Mouse (Mus musculus): Measurements from ENCODE around the gene Rpl19. TPM values are rescaled to one million over a fixed set of nuclear protein-coding genes. Genes with fewer than 3 reads are reported as not detected.
A peak's percentile ranks its signal among the peaks of the same experiment; 100 is the strongest.

Gene Rpl19
- polyA plus RNA-seq, 1 experiment from 2014 or later = 863 TPM

DNA sequence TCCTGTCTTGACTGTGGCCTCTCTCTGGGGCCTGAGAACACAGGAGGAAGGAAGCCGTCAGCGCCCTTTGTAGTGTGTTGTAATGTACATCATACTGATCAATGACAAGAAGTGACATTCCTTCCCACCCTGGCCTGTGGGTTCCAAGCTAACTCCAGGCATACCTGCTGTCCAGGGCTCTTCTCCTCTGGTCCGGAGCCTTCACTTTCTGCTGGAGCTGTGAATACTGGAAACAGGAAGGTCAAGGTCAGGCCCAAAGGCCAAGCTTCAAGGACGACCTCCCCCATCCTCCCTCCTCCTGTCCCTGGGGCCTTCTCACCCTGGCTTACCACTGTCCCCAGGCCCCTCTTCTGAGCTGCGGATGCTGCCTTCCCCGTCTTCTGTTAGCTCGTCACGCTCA lies 14.5 kb downstream of the Rpl19 start:
- Histone ChIP-seq H3K9me3 (ENCODE audit: control insufficient read depth, low read length) (no peaks in the 10 kb centered on the region), H3K36me3 (ENCODE audit: control insufficient read depth, insufficient read depth, low read length) (no peaks in the 10 kb centered on the region), H3K4me3 (ENCODE audit: low read depth, low read length) (no peak overlapping the region), H3K27me3 (ENCODE audit: control insufficient read depth, insufficient read depth, low read length) (no peaks in the 10 kb centered on the region; the same call in 1 of the 2 replicates), H3K4me1 (replicated peaks; ENCODE audit: control insufficient read depth, insufficient read depth) (peaks cover 3% of the 10 kb centered on the region; the same call in 1 of the 2 replicates), H3K27ac (replicated peaks) (no peak overlapping the region), H3K4me2 (replicated peaks; ENCODE audit: low read depth) (no peak overlapping the region), H3K9ac (ENCODE audit: low read length) (no peak overlapping the region)
- TF ChIP-seq CTCF (IDR thresholded peaks at IDR 0.05; ENCODE audit: low read depth) = no peak
- no peak for TF ChIP-seq EP300 (optimal IDR thresholded peaks at IDR 0.05)
- WGBS = 81% methylated on average over 8 of the region's 8 CpGs
- DNase-seq (ENCODE audit: low spot score) (no peak), ATAC-seq (ENCODE audit: low FRiP score, low TSS enrichment) (no peak)

DNA sequence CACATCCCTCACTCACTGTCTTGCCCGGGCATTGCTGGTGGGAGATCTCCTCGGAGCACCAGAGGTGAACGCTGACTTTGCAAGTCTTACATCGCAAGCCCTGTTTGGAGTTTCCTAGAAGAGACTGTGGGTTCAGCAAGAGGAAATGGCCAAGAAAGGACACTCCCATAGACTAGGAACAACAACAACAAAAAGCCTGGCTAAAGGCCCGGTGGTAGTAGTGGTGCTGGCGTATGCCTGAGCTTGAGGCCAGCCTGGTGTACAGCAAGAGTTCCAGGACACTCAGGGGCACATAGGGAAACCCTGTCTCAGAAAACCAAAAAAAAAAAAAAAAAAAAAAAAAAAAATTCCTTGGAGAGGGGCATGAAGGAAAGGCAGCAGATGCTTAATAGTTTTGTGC lies 16.2 kb downstream of the Rpl19 start:
- WGBS = 66% methylated on average over 6 of the region's 6 CpGs
- ATAC-seq (ENCODE audit: low FRiP score, low TSS enrichment) = no peak
- TF ChIP-seq EP300 (optimal IDR thresholded peaks at IDR 0.05) = no peak
- no peak for TF ChIP-seq CTCF (IDR thresholded peaks at IDR 0.05; ENCODE audit: low read depth)

GRCm38 (mm10) chr11:98044074-98044473 lies 17.6 kb downstream of the Rpl19 start:
- no peak overlapping the region for H3K4me2 ChIP-seq (replicated peaks; ENCODE audit: low read depth)
- TF ChIP-seq EP300 (optimal IDR thresholded peaks at IDR 0.05) (no peak), CTCF (IDR thresholded peaks at IDR 0.05; ENCODE audit: low read depth) (no peak)
- no peaks in the 10 kb centered on the region for H3K36me3 ChIP-seq (ENCODE audit: control insufficient read depth, insufficient read depth, low read length)
- no peaks in the 10 kb centered on the region for H3K4me1 ChIP-seq (replicated peaks; ENCODE audit: control insufficient read depth, insufficient read depth)
- no peaks in the 10 kb centered on the region for H3K9me3 ChIP-seq (ENCODE audit: control insufficient read depth, low read length)
- DNase-seq (ENCODE audit: low spot score) (no peak), ATAC-seq (ENCODE audit: low FRiP score, low TSS enrichment) (no peak)
- WGBS = 39% methylated on average over 5 of the region's 5 CpGs
- H3K9ac ChIP-seq (ENCODE audit: low read length) = no peak overlapping the region
- no peak overlapping the region for H3K4me3 ChIP-seq (ENCODE audit: low read depth, low read length)
- no peaks in the 10 kb centered on the region for H3K27me3 ChIP-seq (ENCODE audit: control insufficient read depth, insufficient read depth, low read length)
- H3K27ac ChIP-seq (replicated peaks) = no peak overlapping the region

More for the DNA sequence above, 16.2 kb downstream of the Rpl19 start:
- no peaks in the 10 kb centered on the region for H3K27me3 ChIP-seq (ENCODE audit: control insufficient read depth, insufficient read depth, low read length)
- H3K27ac ChIP-seq (replicated peaks) = no peak overlapping the region
- H3K4me2 ChIP-seq (replicated peaks; ENCODE audit: low read depth) = no peak overlapping the region
- no peaks in the 10 kb centered on the region for H3K4me1 ChIP-seq (replicated peaks; ENCODE audit: control insufficient read depth, insufficient read depth)
- DNase-seq (ENCODE audit: low spot score) = no peak
- H3K4me3 ChIP-seq (ENCODE audit: low read depth, low read length) = no peak overlapping the region
- H3K9ac ChIP-seq (ENCODE audit: low read length) = no peak overlapping the region
- no peaks in the 10 kb centered on the region for H3K36me3 ChIP-seq (ENCODE audit: control insufficient read depth, insufficient read depth, low read length)
- H3K9me3 ChIP-seq (ENCODE audit: control insufficient read depth, low read length) = no peaks in the 10 kb centered on the region

GRCm38 (mm10) chr11:98045596-98045995 lies 19.1 kb downstream of the Rpl19 start:
- ATAC-seq (ENCODE audit: low FRiP score, low TSS enrichment) (no peak), DNase-seq (ENCODE audit: low spot score) (no peak)
- H3K9ac ChIP-seq (ENCODE audit: low read length) = no peak overlapping the region
- 65% methylated on average over 4 of the region's 4 CpGs for WGBS
- no peaks in the 10 kb centered on the region for H3K27me3 ChIP-seq (ENCODE audit: control insufficient read depth, insufficient read depth, low read length)
- no peak overlapping the region for H3K4me3 ChIP-seq (ENCODE audit: low read depth, low read length)
- no peak overlapping the region for H3K27ac ChIP-seq (replicated peaks)
- TF ChIP-seq CTCF (IDR thresholded peaks at IDR 0.05; ENCODE audit: low read depth) (peak; percentile 33), EP300 (optimal IDR thresholded peaks at IDR 0.05) (no peak)
- no peaks in the 10 kb centered on the region for H3K36me3 ChIP-seq (ENCODE audit: control insufficient read depth, insufficient read depth, low read length)
- H3K9me3 ChIP-seq (ENCODE audit: control insufficient read depth, low read length) = no peaks in the 10 kb centered on the region
- no peak overlapping the region for H3K4me2 ChIP-seq (replicated peaks; ENCODE audit: low read depth)
- no peaks in the 10 kb centered on the region for H3K4me1 ChIP-seq (replicated peaks; ENCODE audit: control insufficient read depth, insufficient read depth)

DNA sequence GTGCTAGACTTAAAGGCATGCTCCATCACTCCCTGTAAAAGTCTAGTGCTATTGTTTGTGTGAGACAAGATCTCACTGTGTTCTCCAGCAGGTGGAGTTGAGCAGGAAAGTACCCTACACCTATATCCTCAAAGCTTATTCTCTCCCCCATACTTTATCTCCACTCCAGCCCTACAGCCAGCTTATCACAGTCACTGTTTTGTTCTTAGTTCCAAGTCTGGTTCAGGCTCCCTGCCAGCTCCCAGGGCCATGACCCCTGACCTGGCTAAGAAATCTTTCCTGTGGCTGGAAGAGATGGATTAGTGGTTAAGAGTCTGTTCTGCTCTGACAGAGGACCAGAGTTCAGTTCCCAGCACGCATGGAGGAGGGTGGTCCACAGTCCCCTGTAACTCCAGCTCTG lies 20.0 kb downstream of the Rpl19 start:
- no peak overlapping the region for H3K27ac ChIP-seq (replicated peaks)
- no peak overlapping the region for H3K4me2 ChIP-seq (replicated peaks; ENCODE audit: low read depth)
- H3K9me3 ChIP-seq (ENCODE audit: control insufficient read depth, low read length) = no peaks in the 10 kb centered on the region
- TF ChIP-seq EP300 (optimal IDR thresholded peaks at IDR 0.05) = no peak
- TF ChIP-seq CTCF (IDR thresholded peaks at IDR 0.05; ENCODE audit: low read depth) = peak; percentile 23; the same call in 1 of the 2 replicates
- no peak for ATAC-seq (ENCODE audit: low FRiP score, low TSS enrichment)
- no peak overlapping the region for H3K9ac ChIP-seq (ENCODE audit: low read length)
- H3K36me3 ChIP-seq (ENCODE audit: control insufficient read depth, insufficient read depth, low read length) = no peaks in the 10 kb centered on the region
- no peaks in the 10 kb centered on the region; the same call in 1 of the 2 replicates for H3K27me3 ChIP-seq (ENCODE audit: control insufficient read depth, insufficient read depth, low read length)
- H3K4me1 ChIP-seq (replicated peaks; ENCODE audit: control insufficient read depth, insufficient read depth) = no peaks in the 10 kb centered on the region
- no peak overlapping the region for H3K4me3 ChIP-seq (ENCODE audit: low read depth, low read length)
- DNase-seq (ENCODE audit: low spot score) = no peak
- WGBS = 65% methylated on average over 1 of the region's 1 CpGs

DNA sequence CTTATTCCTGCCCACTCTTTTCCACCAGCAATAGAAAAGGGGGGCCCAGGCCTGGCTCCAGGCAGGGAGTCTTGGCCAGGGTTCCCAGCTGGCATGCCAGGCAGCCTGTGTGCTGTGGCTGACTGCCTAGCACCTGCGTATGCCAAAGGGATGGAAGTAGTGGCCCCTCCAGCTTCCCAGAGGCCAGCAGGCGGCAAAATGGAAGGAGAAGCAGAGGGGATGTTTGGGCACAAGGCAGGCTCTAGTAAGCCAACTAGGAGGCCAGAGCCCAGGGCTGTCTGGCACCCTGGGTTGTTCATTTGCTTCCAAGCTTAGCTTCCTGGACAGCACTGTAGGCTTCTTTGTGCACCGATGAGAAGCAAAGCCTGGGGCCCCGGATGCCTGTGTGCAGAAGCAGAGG lies 21.2 kb downstream of the Rpl19 start:
- no peak overlapping the region for H3K4me2 ChIP-seq (replicated peaks; ENCODE audit: low read depth)
- WGBS = 76% methylated on average over 4 of the region's 4 CpGs

More for the DNA sequence above, 21.2 kb downstream of the Rpl19 start:
- no peak overlapping the region for H3K4me3 ChIP-seq (ENCODE audit: low read depth, low read length)
- H3K9ac ChIP-seq (ENCODE audit: low read length) = no peak overlapping the region
- H3K4me1 ChIP-seq (replicated peaks; ENCODE audit: control insufficient read depth, insufficient read depth) = 0 out of 2 replicates have a peak, but pooled peaks cover 2% of the 10 kb centered on the region
- H3K27ac ChIP-seq (replicated peaks) = no peak overlapping the region
- DNase-seq (ENCODE audit: low spot score) (no peak), ATAC-seq (ENCODE audit: low FRiP score, low TSS enrichment) (no peak)
- no peaks in the 10 kb centered on the region for H3K9me3 ChIP-seq (ENCODE audit: control insufficient read depth, low read length)
- no peaks in the 10 kb centered on the region; the same call in none of the 2 replicates for H3K27me3 ChIP-seq (ENCODE audit: control insufficient read depth, insufficient read depth, low read length)
- no peaks in the 10 kb centered on the region for H3K36me3 ChIP-seq (ENCODE audit: control insufficient read depth, insufficient read depth, low read length)
- TF ChIP-seq CTCF (IDR thresholded peaks at IDR 0.05; ENCODE audit: low read depth) (no peak), EP300 (optimal IDR thresholded peaks at IDR 0.05) (no peak)
